Mouse (Mus musculus) CD4-positive helper T cell, adult 2 months (primary cell): Measurements from ENCODE around the gene Sgms2.

Experiments used
- DNase-seq: peaks from one replicate; pipeline ENCODE4 v3.0.0-alpha.2; 2012; ENCODE audit warnings: low read depth, missing footprints, low spot score

The Sgms2 gene

GRCm38 (mm10) chr3:131491361-131491925 is at the start of gene Sgms2:
Sgms2 (minus strand) TSS chr3:131491411.
- no peak for DNase-seq

- DNase-seq, result no peak
Measured at GRCm38 (mm10) chr3:131525229-131525628, 34.0 kb upstream of the Sgms2 start.

- peak; percentile 9 for DNase-seq
Measured at GRCm38 (mm10) chr3:131524779-131525178, 33.6 kb upstream of the Sgms2 start.

GRCm38 (mm10) chr3:131524210-131524609 is 33.0 kb upstream of the Sgms2 start:
- DNase-seq, result no peak

- DNase-seq, result no peak
Measured at GRCm38 (mm10) chr3:131523749-131524148, 32.5 kb upstream of the Sgms2 start.

- no peak for DNase-seq
Measured at GRCm38 (mm10) chr3:131522243-131522642, 31.0 kb upstream of the Sgms2 start.

- no peak for DNase-seq
Measured at GRCm38 (mm10) chr3:131521206-131521605, 30.0 kb upstream of the Sgms2 start.

- DNase-seq, result no peak
Measured at GRCm38 (mm10) chr3:131517756-131518155, 26.5 kb upstream of the Sgms2 start.

GRCm38 (mm10) chr3:131516332-131516999 is 25.3 kb upstream of the Sgms2 start:
- DNase-seq, result no peak

- no peak for DNase-seq
Measured at GRCm38 (mm10) chr3:131511616-131512015, 20.4 kb upstream of the Sgms2 start.

- DNase-seq, result no peak
Measured at GRCm38 (mm10) chr3:131508024-131508423, 16.8 kb upstream of the Sgms2 start.

- DNase-seq, result no peak
Measured at GRCm38 (mm10) chr3:131504595-131505223, 13.5 kb upstream of the Sgms2 start.

GRCm38 (mm10) chr3:131501677-131502370 is 10.6 kb upstream of the Sgms2 start:
- no peak for DNase-seq

- no peak for DNase-seq
Measured at GRCm38 (mm10) chr3:131499651-131500050, 8.4 kb upstream of the Sgms2 start.

GRCm38 (mm10) chr3:131496506-131497122 is 5.4 kb upstream of the Sgms2 start:
- DNase-seq, result no peak

- DNase-seq, result no peak
Measured at GRCm38 (mm10) chr3:131495076-131495475, 3.9 kb upstream of the Sgms2 start.

GRCm38 (mm10) chr3:131493194-131493593 is 2.0 kb upstream of the Sgms2 start:
- no peak for DNase-seq

- DNase-seq, result no peak
Measured at GRCm38 (mm10) chr3:131491980-131492379, 769 bp upstream of the Sgms2 start.

- peak; percentile 23 for DNase-seq
Measured at GRCm38 (mm10) chr3:131490143-131490908, 885 bp downstream of the Sgms2 start.

- no peak for DNase-seq
Measured at GRCm38 (mm10) chr3:131489657-131490142, 1.5 kb downstream of the Sgms2 start.

- no peak for DNase-seq
Measured at GRCm38 (mm10) chr3:131488969-131489368, 2.2 kb downstream of the Sgms2 start.
